Mouse (Mus musculus): ENCODE data around the gene Egfem1.

Gene Egfem1

DNA sequence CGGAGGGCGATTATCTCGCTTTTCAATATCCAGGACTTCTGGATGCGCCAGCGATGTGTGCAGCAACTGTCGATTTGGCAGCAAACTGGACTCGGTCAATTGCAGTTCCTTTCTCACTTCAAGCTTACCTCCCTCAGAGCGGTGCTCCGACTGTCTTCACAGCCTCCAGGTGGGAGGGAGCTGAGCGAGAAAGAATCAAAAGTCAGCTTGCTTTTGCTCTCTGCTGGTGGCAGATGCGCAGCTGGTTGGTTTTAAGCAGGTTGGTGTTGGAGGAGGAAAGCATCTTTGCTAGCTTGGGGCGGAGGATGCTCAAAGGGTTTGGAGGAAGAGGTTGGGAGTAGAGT lies at the start of gene Egfem1:
Egfem1 (plus strand) TSS at position 72 of the 344 bp plus-strand sequence.
- DNase-seq (ENCODE audit: low spot score in 2 of 2): no peak

DNA sequence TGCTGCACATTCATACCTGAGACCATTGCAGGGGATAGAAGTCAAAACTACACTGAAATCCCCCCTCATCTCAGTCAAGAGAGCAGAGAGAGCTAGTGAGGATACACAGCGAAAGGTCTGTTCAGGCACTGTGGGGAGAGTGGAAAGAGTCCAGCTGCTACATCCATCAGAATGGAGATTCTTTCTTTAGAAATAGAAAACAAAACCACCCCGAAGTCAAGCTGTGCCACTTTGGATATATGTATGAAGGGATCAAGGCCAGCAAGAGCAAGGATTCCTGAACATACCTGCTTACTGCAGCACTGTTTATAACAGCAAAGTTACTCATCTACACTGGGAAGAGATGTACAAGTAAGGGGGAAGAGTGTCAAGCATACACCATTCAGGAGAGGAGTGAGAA lies 48.7 kb upstream of the Egfem1 start:
- DNase-seq (ENCODE audit: low spot score in 2 of 2): no peak

DNA sequence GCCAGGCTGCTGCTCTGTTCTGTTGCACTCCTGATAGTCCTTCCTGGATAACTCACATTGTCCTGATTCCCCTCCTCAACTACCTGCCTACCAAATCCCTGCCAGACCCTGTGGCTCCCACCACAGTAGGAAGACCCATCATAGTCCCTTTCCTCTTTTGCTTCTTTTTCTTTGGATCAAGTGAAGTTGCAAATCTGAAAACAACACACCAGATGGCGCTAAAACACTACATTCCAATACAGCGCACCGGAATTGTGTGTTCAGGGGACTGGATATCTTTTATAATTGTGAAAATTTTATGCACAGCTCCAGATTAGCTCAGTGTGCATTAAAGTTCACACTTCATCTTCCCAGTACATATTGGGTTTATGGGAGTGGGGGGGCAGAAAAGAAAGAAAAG lies 45.7 kb upstream of the Egfem1 start:
- DNase-seq (ENCODE audit: low spot score in 2 of 2): no peak

DNA sequence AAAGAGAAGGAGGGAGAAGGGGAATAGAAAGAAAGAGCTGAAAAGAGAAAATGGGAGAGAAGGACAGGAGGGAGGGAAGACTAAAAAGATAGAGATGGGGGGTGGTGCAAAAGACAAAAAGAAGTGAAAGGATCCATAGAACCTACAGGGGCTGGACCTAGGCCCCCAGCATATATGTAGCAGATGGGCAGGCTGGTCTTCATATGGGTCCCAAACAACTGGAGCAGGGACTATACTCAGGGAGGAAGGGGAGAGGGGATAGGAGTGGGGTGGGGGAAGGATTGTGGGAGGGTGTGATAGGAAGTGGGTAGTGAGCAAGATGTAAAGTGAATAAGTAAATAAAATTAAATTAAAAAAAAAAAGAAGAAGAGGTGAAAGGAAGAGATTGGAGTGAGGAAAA lies 45.2 kb upstream of the Egfem1 start:
- DNase-seq (ENCODE audit: low spot score in 2 of 2): no peak

DNA sequence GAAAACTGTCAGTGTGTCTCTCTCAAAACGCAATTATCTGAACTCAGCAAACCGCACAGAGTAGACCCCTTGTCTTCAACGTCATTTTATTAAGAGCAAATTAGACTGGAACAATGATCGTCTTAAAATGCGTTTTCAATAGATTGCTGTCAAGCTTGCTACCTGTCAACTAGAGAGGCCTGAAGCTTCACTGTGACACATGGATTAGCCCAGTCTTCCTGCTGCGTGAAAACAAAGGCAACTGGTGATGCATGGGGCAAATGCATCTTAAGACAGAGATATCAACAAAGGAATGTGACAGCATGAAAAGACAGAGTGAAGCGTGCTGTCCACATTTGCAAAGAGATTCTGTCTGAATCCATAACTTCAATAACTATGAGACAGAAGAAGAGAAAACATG lies 41.8 kb upstream of the Egfem1 start:
- DNase-seq (ENCODE audit: low spot score in 2 of 2): no peak

DNA sequence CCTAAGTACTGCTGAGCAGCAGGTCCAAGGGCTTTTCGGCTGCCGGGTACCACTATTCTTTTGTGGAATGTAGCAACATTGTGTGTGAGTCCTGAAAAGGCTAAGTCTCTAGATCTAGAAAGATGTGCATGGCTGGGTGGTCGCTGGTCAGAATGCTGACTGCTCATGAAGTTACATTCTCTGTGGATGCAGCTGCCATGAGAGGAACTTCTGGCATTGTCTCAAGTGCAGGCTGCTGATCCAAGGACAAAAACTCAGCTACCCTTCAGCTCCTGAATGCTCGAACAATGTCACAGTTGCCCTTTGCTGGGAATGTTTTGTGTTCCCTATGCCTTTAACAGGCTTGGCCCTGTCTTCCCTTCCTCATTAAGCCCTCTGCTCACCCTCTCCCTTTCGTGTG lies 35.5 kb upstream of the Egfem1 start:
- no peak for DNase-seq (ENCODE audit: low spot score in 2 of 2)

DNA sequence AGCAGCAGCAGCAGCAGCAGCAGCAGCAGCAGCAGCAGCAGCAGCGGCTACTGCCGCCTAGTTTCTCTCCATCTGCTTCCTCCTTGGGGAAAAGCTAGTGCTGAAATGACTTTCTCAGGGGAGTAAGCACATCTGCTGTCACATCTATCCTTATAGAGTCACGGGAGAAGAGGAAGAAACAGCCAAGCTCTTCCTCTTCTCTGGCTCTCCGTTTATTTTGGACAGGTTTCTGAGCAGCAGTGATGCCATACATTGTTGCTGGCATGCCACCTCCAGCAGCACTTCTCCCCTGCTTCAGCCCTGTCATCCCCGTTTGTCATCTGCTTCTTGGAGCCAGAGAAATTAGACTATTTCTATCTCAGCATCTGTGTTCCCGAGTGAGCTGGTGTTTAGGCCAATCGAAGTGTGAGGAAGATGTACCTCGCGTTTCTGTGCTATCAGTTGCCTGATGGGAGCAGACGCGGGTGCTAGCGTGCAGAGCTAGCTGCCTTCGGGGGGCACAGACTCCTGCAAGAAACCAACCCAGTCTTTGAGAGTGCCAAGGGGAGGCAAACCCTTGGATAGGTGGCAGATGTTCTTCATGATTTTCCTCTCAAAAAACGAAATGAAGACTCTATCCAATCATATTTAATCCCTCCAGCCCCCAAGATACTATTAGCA lies 34.4 kb upstream of the Egfem1 start:
- no peak for DNase-seq (ENCODE audit: low spot score in 2 of 2)

DNA sequence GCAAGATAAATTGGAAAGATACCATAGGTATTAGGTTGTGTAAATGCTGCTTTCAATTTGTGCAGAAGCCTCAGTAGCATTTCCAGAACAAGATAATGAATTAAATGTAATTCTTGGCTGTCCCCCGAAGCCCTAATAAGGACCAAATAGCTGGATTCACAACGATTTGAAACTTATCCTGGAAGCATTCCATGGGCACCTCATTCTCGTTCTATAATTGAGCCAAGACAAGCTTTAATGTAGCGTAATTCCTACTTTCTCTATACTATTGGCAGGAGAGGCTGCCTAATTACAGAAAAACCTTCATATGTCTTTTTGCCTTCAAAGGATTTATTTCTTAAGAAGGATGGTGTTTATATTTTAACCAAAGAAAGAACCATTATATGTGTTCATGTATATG lies 18.7 kb upstream of the Egfem1 start:
- DNase-seq (ENCODE audit: low spot score in 2 of 2): no peak

DNA sequence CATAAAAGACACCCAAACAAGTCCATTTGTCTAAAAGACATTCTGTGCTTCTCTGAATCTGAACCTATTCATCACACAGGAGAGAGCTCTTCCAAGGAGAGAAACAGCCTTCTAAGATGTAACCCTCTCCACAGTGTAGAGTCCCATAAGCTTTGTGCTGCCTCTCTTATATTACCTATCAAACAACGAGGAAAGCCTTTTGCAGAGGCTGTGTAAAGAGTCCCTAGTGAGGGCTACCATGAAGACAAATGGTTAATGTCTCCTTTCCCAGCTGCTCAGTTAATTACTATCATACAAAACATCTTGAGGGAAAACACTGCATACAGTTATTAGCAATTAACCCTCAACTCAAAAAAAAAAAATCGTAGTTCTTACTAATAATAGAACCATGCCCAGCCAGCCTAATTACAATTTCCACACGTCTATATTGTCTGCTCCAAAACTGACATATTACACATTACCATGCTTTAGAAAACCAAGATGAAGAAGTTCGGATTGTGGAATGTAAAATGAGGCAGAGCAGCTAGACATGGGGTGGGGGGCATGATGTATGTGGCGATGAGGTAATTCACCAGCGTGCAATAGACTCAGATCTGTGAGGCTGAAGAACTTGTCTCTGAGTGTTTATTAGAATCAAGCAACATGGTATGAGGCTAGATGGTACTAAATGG lies 13.3 kb upstream of the Egfem1 start:
- no peak for DNase-seq (ENCODE audit: low spot score in 2 of 2)

DNA sequence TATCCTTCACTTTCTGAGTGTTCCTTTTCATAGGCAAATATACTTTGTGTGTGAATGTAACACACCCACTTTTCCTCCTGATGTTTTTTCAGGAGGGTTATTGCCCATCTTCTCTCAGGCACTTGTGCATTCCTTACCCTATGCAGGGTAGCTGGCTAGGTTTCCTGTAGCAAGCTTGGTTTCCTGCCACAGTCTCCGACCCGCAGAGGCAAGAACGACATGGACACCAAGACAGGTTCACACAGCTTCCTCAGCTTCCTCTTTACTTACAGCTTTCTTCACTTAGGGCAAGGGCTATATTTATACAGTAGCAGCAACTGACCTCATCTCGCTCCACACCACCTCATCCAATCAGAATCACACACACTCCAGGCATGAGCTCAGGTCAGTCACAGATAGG lies 10.5 kb upstream of the Egfem1 start:
- no peak for DNase-seq (ENCODE audit: low spot score in 2 of 2)

DNA sequence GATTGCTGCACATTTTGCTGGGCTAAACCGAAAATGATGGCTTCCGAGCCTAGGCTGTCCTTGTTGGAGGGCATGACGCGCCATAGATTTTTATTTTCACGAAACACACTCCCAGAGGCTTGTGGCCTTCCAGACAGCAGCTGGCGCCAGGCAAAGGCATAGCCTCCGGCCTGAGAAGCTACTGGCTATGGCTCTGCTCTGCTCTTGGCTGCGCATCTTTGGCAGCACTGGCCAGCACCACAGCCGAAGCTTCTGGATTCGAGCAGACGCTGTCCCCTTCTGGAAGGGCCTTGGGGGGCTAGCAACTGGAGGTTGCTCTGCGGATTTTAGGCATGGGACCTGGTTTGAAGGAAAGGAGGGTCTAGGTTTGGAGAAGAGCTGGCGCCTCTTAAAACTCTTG lies 306 bp upstream of the Egfem1 start:
- DNase-seq (ENCODE audit: low spot score in 2 of 2): no peak

DNA sequence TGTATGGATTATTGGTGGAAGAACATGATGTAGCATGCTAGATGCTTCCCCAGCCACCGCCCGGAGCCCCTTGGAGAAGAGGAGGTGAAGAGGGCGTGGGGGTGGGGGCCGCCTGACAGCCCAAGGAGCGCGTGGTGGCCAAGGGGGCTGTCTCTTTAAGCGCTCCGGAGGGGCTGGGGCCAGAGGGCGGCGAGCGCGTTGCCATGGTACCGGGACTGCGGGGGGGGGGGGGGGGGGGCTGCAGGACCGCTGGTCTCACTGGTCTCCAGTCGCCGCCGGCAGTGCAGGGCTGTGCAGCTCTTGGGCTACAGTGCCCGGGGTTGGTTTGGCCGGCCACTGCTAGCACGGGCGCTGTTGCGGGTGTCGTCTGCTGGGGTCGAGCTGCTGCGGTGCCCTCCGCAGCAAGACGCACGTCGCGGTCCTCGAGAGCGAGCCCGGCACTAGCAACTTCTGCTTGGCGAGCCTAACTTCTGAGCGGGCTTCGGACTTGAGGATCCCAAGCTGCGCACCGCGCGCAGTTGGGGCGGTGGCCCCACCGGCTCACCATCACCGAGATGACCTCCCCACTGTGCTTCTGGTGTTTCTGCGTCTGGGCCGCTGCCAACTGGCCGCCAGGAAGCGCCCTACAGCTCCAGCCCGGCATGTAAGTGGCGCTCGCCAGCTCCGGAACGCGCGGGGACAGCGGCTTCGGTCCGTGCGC lies 623 bp downstream of the Egfem1 start:
- DNase-seq (ENCODE audit: low spot score in 2 of 2): no peak

DNA sequence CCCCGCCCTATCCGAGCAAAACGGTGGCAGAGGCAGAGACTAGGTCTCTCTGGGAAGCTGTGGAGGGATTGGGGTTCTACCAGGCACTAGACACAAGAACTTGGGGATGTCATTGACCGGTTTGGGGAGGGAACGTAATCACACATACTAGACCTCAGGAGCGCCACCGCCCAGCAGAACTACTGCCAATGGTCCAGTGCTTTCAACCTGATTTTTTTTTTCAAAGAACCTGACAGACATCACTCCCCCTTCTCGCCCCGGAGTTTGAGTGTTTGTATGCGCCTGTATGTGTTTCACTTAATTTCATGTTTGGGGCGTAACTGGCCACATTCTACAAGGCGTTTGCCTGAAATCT lies 1.1 kb downstream of the Egfem1 start:
- no peak for DNase-seq (ENCODE audit: low spot score in 2 of 2)

DNA sequence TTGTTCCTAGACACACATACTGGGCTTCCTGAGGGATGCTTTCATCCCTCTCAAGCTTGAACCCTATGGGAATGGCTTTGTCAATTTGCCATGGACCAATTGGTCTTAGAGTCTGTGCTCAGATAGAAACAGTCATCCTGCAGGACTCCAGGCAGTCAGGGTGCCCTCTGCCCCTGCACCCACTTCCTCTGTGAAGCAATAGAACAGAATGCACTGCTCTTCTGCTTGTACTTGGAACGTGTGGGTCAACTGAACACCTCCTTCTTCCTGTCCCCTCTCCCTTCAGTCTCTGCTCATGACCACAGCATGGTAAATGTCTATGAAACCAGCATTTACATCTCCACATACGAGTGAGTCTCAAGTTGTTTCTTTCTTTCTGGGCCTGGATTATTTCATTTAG lies 16.6 kb downstream of the Egfem1 start:
- DNase-seq (ENCODE audit: low spot score in 2 of 2): no peak

DNA sequence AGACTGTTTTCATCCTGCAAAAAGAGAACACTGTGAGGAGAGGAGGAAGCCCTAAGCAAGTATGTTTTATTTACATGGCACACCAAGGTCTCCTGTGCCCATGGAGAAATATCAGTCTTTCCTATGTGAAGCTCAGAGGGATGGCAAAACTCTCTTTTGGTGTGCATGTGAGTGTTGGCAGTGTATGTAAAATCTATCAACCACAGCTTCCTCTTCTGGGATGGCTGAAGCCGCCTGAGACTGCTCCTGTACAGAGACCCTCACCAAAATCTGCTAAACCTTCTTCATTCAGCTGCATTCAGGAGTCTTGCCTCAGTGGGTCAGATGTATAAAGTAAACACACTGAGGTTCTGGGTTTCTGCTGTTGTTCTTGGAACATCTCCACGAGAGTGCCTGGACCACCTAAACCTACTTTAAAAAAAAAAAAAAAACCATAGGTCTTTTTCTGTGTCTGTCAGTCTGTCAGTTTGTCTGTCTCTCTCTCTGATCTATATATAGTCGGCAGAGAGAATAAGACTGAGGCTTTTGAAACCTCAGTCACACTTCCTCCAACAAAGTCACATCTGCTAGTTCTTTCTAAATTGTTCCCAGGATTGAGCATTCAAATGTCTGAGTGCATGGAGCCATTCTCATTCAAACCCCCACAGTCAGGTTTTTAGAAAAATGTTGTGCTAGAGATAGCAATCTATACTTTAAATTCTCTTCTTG lies 24.3 kb downstream of the Egfem1 start:
- DNase-seq (ENCODE audit: low spot score in 2 of 2): no peak

DNA sequence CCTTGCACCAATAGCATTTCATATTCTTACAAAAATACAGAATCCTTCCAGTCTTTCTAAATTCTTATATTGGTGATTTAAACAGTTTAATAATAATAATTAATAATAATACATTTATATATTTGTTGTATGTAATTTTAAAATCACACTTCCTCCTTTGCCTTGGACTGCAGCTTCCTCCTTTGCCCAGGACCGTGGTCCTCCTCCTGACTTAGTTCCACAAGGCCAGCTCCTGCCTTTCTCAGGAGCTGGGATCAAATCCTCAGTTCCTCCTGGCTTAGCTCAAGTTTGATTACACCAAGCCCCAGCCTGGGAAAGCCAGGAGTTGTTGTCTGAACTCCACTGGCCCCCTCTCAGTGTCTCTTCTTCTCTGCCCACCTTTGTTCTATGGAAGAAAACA lies 25.3 kb downstream of the Egfem1 start:
- DNase-seq (ENCODE audit: low spot score in 2 of 2): no peak

DNA sequence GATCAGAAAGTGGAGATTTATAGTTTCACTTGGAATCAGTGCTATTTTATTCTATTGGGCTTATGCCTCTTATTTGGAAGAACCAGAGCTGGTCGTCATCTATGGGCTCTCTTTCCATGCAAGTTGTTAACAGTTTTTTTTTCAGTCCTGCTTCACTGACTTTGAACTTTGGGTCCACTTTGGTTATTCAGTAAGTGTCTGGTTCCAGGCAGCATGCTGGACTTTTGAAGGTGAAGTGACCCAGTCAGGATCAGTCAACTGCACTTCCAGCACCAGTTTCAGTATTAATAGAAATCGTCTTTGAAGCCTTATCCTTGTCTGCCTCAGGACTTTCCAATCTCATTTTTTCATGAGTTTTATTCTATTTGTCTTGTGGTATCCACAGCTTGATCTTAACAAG lies 28.5 kb downstream of the Egfem1 start:
- no peak for DNase-seq (ENCODE audit: low spot score in 2 of 2)

DNA sequence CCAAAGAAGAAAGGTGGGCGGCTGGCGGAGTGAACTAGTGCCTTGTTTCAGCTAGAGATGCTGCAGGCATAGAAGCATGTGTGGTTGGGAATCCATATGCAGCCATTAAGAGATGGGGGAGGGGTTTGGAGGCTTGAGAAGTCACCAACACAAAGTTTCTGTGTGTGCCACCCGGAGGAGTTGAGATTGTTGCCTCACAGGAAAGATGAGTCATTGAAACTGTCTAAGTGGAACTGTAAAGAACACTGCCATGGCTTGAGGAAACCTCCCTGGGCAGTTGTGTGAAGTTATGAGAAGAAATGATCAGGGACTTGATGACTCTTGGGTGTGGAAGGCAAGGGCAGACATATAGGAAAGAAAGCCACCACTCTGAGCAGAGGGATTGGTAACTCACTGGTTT lies 32.7 kb downstream of the Egfem1 start:
- DNase-seq (ENCODE audit: low spot score in 2 of 2): no peak

DNA sequence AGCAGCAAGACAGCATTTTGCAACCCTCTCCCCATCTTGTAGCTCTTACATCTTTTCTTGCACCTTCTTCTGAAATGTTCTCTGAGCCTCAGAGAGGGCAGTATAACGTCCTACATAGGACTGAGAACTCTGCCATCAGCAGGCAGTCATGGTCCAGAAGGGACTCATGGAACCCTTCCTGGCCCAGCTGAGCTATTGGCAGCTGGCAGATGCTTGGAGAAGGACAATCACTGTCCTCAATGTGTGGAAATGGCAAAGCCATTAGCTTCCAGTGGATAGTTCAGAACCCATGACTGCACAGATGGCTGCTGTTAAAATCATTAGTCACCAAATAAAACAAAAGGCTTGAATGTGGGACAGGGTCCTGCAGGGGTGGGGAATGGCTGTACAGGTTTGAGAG lies 35.6 kb downstream of the Egfem1 start:
- DNase-seq (ENCODE audit: low spot score in 2 of 2): peak in 1 of 2 experiments; percentile 44

DNA sequence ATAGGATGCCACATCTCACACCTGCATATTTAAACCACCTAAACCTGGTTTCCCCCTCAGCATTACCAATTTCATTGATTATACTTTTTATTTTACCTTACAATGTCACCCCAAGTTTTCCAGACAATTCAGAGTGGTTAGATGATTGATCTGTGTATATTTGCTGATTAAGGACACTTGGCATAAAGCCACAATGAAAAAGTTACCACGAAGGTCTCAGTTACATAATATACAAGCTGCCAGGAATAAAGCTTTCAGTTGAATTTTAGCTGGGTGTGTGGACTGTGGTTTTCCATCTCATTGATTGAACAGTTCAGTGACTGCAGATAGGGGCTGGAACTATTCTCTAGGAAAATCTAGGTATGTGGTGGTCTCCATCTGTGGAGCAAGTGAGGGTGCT lies 40.7 kb downstream of the Egfem1 start:
- DNase-seq (ENCODE audit: low spot score in 2 of 2): no peak

DNA sequence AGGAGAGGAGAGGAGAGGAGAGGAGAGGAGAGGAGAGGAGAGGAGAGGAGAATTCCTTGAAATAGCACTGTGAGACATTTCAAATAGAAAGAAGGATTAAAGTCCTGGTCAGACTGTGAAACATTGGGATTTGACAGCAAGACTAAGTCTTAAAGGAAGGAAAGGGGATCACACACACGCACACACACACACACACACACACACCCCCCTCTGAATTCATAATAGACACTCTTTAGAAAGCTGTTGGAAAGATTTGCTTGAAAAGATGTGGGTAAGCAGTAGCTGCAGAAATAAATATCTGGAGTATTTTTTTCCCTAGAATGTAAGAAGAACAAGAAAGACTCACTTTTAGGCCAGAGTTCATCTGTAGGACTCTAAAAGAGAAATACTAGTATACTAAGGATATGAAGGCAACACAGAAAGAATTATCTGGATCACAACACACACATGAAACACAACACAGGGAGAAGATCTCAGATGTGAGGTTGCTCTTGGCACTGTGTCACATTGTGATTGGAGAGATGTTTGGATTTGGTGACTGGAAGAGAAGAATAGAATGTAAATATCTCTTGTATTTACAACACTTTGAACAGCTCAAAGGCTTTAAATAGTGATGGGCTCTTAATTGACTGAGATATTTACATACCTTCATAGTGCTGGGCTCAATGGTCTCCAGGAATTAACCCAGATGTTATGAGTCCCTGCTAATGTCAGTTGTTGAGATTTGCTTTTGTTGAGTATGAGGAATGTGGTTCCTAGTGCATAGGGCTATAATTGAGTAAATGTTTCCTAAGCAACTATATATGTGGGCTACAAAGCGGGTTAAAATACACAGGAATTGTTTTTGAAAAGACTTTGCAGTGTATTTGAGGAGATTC lies 50.5 kb downstream of the Egfem1 start:
- DNase-seq (ENCODE audit: low spot score in 2 of 2): no peak

DNA sequence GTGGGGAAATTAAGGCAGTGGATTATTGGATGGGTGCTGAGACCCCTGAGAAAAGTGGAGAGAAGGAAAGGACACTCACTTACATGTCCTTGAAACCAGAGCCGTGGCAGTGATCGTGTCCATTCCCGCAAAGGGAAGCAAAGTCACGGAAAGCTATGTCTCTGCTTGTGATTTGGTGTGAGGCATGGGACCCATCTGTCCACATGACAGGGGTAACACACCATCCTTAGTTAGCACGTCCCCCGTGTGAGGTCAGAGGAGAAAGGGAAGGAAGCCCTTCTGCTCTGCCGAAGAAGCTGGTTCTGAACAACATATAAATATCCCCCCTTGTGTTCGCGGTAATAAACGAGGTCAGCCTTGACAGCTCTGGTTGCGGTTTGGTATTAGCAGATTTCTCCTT lies 52.7 kb downstream of the Egfem1 start:
- DNase-seq (ENCODE audit: low spot score in 2 of 2): no peak
